Mouse (Mus musculus) hindbrain, embryonic 11.5 days (tissue): Measurements from ENCODE around the gene Psap. TPM values are rescaled to one million over a fixed set of nuclear protein-coding genes. Genes with fewer than 3 reads are reported as not detected.

Source experiments
- ATAC-seq: fragments of 200-750 bp; cut with Nextera tagmentation; 2 replicates; pipeline ENCODE4 v1.8.0; 2017; ENCODE audit warnings: mild to moderate bottlenecking, moderate TSS enrichment, moderate library complexity; ENCODE audit not compliant: low FRiP score
- DNase-seq: peaks from one replicate; pipeline ENCODE4 v3.0.0-alpha.2; 2015; ENCODE audit warnings: low spot score
- H3K27ac ChIP-seq: fragments of 300-500 bp; sonication (generic); 2 replicates; pipeline ENCODE4 v1.5.1; 2014; ENCODE audit warnings: mild to moderate bottlenecking, low read depth, low read length
- H3K27me3 ChIP-seq: fragments of 300-500 bp; sonication (generic); 2 replicates; pipeline ENCODE4 v1.6.1; 2014; ENCODE audit warnings: mild to moderate bottlenecking, low read length, moderate library complexity, mixed read lengths; ENCODE audit not compliant: control insufficient read depth, insufficient read depth
- H3K36me3 ChIP-seq: fragments of 300-500 bp; sonication (generic); 2 replicates; pipeline ENCODE4 v1.6.1; 2014; ENCODE audit warnings: mild to moderate bottlenecking, low read length, moderate library complexity, mixed read lengths; ENCODE audit not compliant: control insufficient read depth, insufficient read depth
- H3K4me1 ChIP-seq: fragments of 300-500 bp; sonication (generic); replicated peaks from 2 replicates; pipeline ENCODE4 v1.6.1; 2014; ENCODE audit warnings: low read length, mixed read lengths; ENCODE audit not compliant: control insufficient read depth, insufficient read depth
- H3K4me2 ChIP-seq: fragments of 300-500 bp; sonication (generic); replicated peaks from 2 replicates; pipeline ENCODE4 v1.6.1; 2014; ENCODE audit warnings: mild to moderate bottlenecking, low read depth, low read length
- H3K4me3 ChIP-seq: fragments of 300-500 bp; sonication (generic); 2 replicates; pipeline ENCODE4 v1.5.1; 2014; ENCODE audit warnings: low read depth, low read length
- H3K9ac ChIP-seq: fragments of 300-500 bp; sonication (generic); 2 replicates; pipeline ENCODE4 v1.6.1; 2014; ENCODE audit warnings: low read depth, low read length
- H3K9me3 ChIP-seq: fragments of 300-500 bp; sonication (generic); 2 replicates; pipeline ENCODE4 v1.6.1; 2016; ENCODE audit warnings: low read length; ENCODE audit not compliant: control insufficient read depth
- WGBS: fragments of 180-500 bp; shearing (Covaris S2); extraction: QIAGEN DNeasy Blood & Tissue Kit; methylation state at CpG from one replicate; pipeline ENCODE4 v1.1.7; 2014; 5-methylcytosine and 5-hydroxymethylcytosine counted together
- polyA plus RNA-seq: library from polyadenylated mRNA; unstranded; fragments of >200 nt; fragmentation: Nextera tagmentation; extraction: Ambion mirVana; gene quantifications from 2 replicates; pipeline ENCODE4 v1.2.1, GENCODE M21; 2014

Psap gene
- polyA plus RNA-seq, 1 experiment from 2014 or later, result 85.7 TPM

GRCm38 (mm10) chr10:60281571-60282050, 4.2 kb downstream of the Psap start:
- no peaks in the 10 kb centered on the region for H3K9me3 ChIP-seq
- no peak for DNase-seq
- H3K9ac ChIP-seq, result no peak overlapping the region
- 94% methylated on average over 9 of the region's 9 CpGs for WGBS
- H3K4me3 ChIP-seq, result no peak overlapping the region
- H3K36me3 ChIP-seq, result no peaks in the 10 kb centered on the region
- H3K27ac ChIP-seq, result no peak overlapping the region
- no peak overlapping the region for H3K4me2 ChIP-seq
- ATAC-seq, result no peak
- no peaks in the 10 kb centered on the region for H3K27me3 ChIP-seq
- peaks cover 27% of the 10 kb centered on the region for H3K4me1 ChIP-seq

- DNase-seq, result no peak
- H3K4me3 ChIP-seq, result no peak overlapping the region
- H3K4me1 ChIP-seq, result peaks cover 27% of the 10 kb centered on the region
- H3K27me3 ChIP-seq, result no peaks in the 10 kb centered on the region
- no peak for ATAC-seq
- 86% methylated on average over 10 of the region's 10 CpGs for WGBS
- no peaks in the 10 kb centered on the region for H3K9me3 ChIP-seq
- H3K9ac ChIP-seq, result no peak overlapping the region
- no peak overlapping the region for H3K27ac ChIP-seq
- no peak overlapping the region for H3K4me2 ChIP-seq
- H3K36me3 ChIP-seq, result no peaks in the 10 kb centered on the region
These were observed 4.9 kb downstream of the Psap start for GRCm38 (mm10) chr10:60282116-60283014.

GRCm38 (mm10) chr10:60284248-60284647, 6.8 kb downstream of the Psap start:
- no peaks in the 10 kb centered on the region for H3K27me3 ChIP-seq
- no peak overlapping the region for H3K4me2 ChIP-seq
- H3K9me3 ChIP-seq, result no peaks in the 10 kb centered on the region
- no peaks in the 10 kb centered on the region for H3K36me3 ChIP-seq
- ATAC-seq (no peak), DNase-seq (no peak)
- no peak overlapping the region for H3K9ac ChIP-seq
- no peak overlapping the region for H3K4me3 ChIP-seq
- peaks cover 26% of the 10 kb centered on the region for H3K4me1 ChIP-seq
- peak overlapping the region; percentile 77; the same call in 1 of the 2 replicates for H3K27ac ChIP-seq
- WGBS, result 75% methylated on average over 6 of the region's 6 CpGs

DNA sequence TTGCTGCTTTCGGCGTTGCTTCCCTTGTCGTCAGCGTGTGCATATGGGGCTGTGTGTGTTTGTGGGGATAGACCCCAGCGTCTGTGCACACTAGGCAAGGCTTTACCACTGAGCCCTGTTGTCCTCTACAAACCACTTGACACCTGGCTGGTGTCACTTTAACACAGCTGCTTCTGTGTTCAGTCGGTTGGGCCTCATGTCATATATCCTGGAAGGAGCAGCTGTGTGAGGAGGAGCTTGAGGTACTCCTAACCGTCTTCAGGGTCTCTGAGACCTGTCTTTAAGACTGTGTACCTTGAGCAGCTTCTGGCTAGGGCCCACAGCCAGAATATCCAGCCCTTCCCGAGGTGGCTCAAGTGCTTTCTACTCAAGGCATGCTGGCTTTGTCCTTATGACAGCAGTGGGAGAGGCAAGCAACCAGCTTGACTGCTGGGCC, 7.3 kb downstream of the Psap start:
- peak overlapping the region; percentile 77 for H3K27ac ChIP-seq
- DNase-seq (no peak), ATAC-seq (peak; percentile 8; the same call in 1 of the 2 replicates)
- H3K36me3 ChIP-seq, result no peaks in the 10 kb centered on the region
- no peaks in the 10 kb centered on the region for H3K27me3 ChIP-seq
- no peak overlapping the region for H3K4me3 ChIP-seq
- WGBS, result 57% methylated on average over 8 of the region's 8 CpGs
- 0 out of 2 replicates have a peak overlapping the region, but pooled peaks have one; percentile 31 for H3K4me2 ChIP-seq
- peaks cover 25% of the 10 kb centered on the region for H3K4me1 ChIP-seq
- no peak overlapping the region for H3K9ac ChIP-seq
- H3K9me3 ChIP-seq, result no peaks in the 10 kb centered on the region

DNA sequence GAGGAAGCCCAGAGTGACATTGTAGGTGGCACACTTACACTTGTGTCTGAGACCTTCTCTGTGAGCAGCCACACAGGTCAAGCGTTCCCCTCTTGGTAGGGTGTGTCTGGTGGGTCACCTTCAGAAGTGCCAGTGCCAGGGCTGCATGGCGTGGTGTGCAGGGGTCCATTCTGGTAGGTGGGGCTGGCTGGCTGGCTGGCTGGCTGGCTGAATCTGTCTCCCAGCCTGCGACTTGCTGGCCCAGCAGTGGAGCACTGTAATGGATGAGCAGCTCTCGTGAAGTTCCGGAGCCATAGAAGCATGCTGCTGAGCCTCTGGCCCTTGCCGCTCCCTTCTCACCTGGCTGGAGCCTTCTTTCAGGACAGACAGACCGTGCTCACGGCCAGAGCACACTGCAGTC, 7.8 kb downstream of the Psap start:
- Histone ChIP-seq H3K27ac (peak overlapping the region; percentile 77), H3K4me3 (no peak overlapping the region), H3K4me1 (peaks cover 22% of the 10 kb centered on the region), H3K4me2 (peak overlapping the region; percentile 31), H3K36me3 (no peaks in the 10 kb centered on the region), H3K9me3 (no peaks in the 10 kb centered on the region), H3K9ac (0 out of 2 replicates have a peak overlapping the region, but pooled peaks have one; percentile 1), H3K27me3 (no peaks in the 10 kb centered on the region)
- ATAC-seq (peak; percentile 56), DNase-seq (no peak)
- 58% methylated on average over 8 of the region's 8 CpGs for WGBS

GRCm38 (mm10) chr10:60285676-60286372, 8.4 kb downstream of the Psap start:
- H3K4me2 ChIP-seq, result peak overlapping the region; percentile 31
- 0 out of 2 replicates have a peak overlapping the region, but pooled peaks have one; percentile 2 for H3K4me3 ChIP-seq
- 37% methylated on average over 14 of the region's 14 CpGs for WGBS
- DNase-seq (peak; percentile 86), ATAC-seq (peak; percentile 74)
- peak overlapping the region; percentile 77 for H3K27ac ChIP-seq
- H3K9ac ChIP-seq, result 0 out of 2 replicates have a peak overlapping the region, but pooled peaks have one; percentile 1
- H3K9me3 ChIP-seq, result no peaks in the 10 kb centered on the region
- peaks cover 19% of the 10 kb centered on the region for H3K4me1 ChIP-seq
- no peaks in the 10 kb centered on the region for H3K36me3 ChIP-seq
- no peaks in the 10 kb centered on the region for H3K27me3 ChIP-seq

GRCm38 (mm10) chr10:60286546-60286945, 9.1 kb downstream of the Psap start:
- Histone ChIP-seq H3K27ac (peak overlapping the region; percentile 77), H3K4me3 (no peak overlapping the region), H3K9ac (0 out of 2 replicates have a peak overlapping the region, but pooled peaks have one; percentile 29), H3K4me2 (peak overlapping the region; percentile 31; the same call in 1 of the 2 replicates), H3K9me3 (no peaks in the 10 kb centered on the region), H3K27me3 (no peaks in the 10 kb centered on the region), H3K4me1 (peaks cover 19% of the 10 kb centered on the region), H3K36me3 (no peaks in the 10 kb centered on the region)
- 94% methylated on average over 7 of the region's 7 CpGs for WGBS
- DNase-seq (no peak), ATAC-seq (no peak)

GRCm38 (mm10) chr10:60287161-60287560, 9.7 kb downstream of the Psap start:
- WGBS, result 88% methylated on average over 4 of the region's 4 CpGs
- peaks cover 19% of the 10 kb centered on the region for H3K4me1 ChIP-seq
- H3K9me3 ChIP-seq, result no peaks in the 10 kb centered on the region
- H3K9ac ChIP-seq, result no peak overlapping the region
- no peaks in the 10 kb centered on the region for H3K27me3 ChIP-seq
- ATAC-seq (no peak), DNase-seq (no peak)
- no peak overlapping the region for H3K4me2 ChIP-seq
- H3K36me3 ChIP-seq, result no peaks in the 10 kb centered on the region
- H3K27ac ChIP-seq, result no peak overlapping the region
- H3K4me3 ChIP-seq, result no peak overlapping the region
